Mouse (Mus musculus) midbrain, embryonic 16.5 days (tissue): ENCODE results near the gene Ankrd11. TPM values are rescaled to one million over a fixed set of nuclear protein-coding genes. Genes with fewer than 3 reads are reported as not detected.

Experiments used
- ATAC-seq: fragments of 200-750 bp; cut with Nextera tagmentation; 2 replicates; pipeline ENCODE4 v1.8.0; 2017; ENCODE audit warnings: moderate TSS enrichment
- H3K27ac ChIP-seq: fragments of 300-500 bp; sonication (generic); 2 replicates; pipeline ENCODE4 v1.5.1; 2014; ENCODE audit warnings: mild to moderate bottlenecking, low read length, mixed read lengths
- H3K27me3 ChIP-seq: fragments of 300-500 bp; sonication (generic); 2 replicates; pipeline ENCODE4 v1.6.1; 2014; ENCODE audit warnings: low read depth, low read length, mixed read lengths; ENCODE audit not compliant: control insufficient read depth, insufficient read depth
- H3K36me3 ChIP-seq: fragments of 300-500 bp; sonication (generic); 2 replicates; pipeline ENCODE4 v1.6.1; 2014; ENCODE audit warnings: mild to moderate bottlenecking, low read length, moderate library complexity, mixed read lengths; ENCODE audit not compliant: control insufficient read depth, insufficient read depth
- H3K4me1 ChIP-seq: fragments of 300-500 bp; sonication (generic); 2 replicates; pipeline ENCODE4 v1.6.1; 2014; ENCODE audit warnings: mild to moderate bottlenecking, low read length, mixed read lengths; ENCODE audit not compliant: control insufficient read depth, insufficient read depth
- H3K4me2 ChIP-seq: fragments of 300-500 bp; sonication (generic); 2 replicates; pipeline ENCODE4 v1.6.1; 2014; ENCODE audit warnings: mild to moderate bottlenecking, low read length, mixed read lengths
- H3K4me3 ChIP-seq: fragments of 300-500 bp; sonication (generic); 2 replicates; pipeline ENCODE4 v1.5.1; 2014; ENCODE audit warnings: low read depth, mild to moderate bottlenecking, low read length, moderate library complexity, mixed read lengths
- H3K9ac ChIP-seq: fragments of 300-500 bp; sonication (generic); 2 replicates; pipeline ENCODE4 v1.6.1; 2014; ENCODE audit warnings: low read depth, low read length, mixed read lengths
- H3K9me3 ChIP-seq: fragments of 300-500 bp; sonication (generic); replicated peaks from 2 replicates; pipeline ENCODE4 v1.6.1; 2014; ENCODE audit warnings: mild to moderate bottlenecking, low read length, mixed read lengths; ENCODE audit not compliant: control insufficient read depth, poor library complexity, severe bottlenecking
- WGBS: fragments of 180-500 bp; shearing (Covaris S2); extraction: QIAGEN DNeasy Blood & Tissue Kit; methylation state at CpG from one replicate; pipeline ENCODE4 v1.1.7; 2014; 5-methylcytosine and 5-hydroxymethylcytosine counted together
- polyA plus RNA-seq: library from polyadenylated mRNA; unstranded; fragments of >200 nt; fragmentation: Nextera tagmentation; extraction: Ambion mirVana; gene quantifications from 2 replicates; pipeline ENCODE4 v1.2.1, GENCODE M21; 2015

Ankrd11 gene
- polyA plus RNA-seq, 1 experiment from 2014 or later = 23.2 TPM

- WGBS = 84% methylated on average over 8 of the region's 8 CpGs
- no peak overlapping the region for H3K27ac ChIP-seq
- peaks cover 7% of the 10 kb centered on the region; the same call in 1 of the 2 replicates for H3K4me1 ChIP-seq
- H3K9me3 ChIP-seq = no peaks in the 10 kb centered on the region; the same call in 1 of the 2 replicates
- no peak overlapping the region for H3K9ac ChIP-seq
- H3K27me3 ChIP-seq = no peaks in the 10 kb centered on the region
- H3K4me3 ChIP-seq = no peak overlapping the region
- H3K36me3 ChIP-seq = no peaks in the 10 kb centered on the region
- no peak for ATAC-seq
- H3K4me2 ChIP-seq = no peak overlapping the region
Observed at GRCm38 (mm10) chr8:122856288-122856687, 185.8 kb downstream of the Ankrd11 start.

GRCm38 (mm10) chr8:122855123-122855522, 187.0 kb downstream of the Ankrd11 start:
- no peak for ATAC-seq
- Histone ChIP-seq H3K27me3 (no peaks in the 10 kb centered on the region), H3K36me3 (no peaks in the 10 kb centered on the region), H3K27ac (no peak overlapping the region), H3K4me1 (peaks cover 7% of the 10 kb centered on the region; the same call in 1 of the 2 replicates), H3K9ac (no peak overlapping the region), H3K4me3 (no peak overlapping the region), H3K9me3 (no peaks in the 10 kb centered on the region; the same call in 1 of the 2 replicates), H3K4me2 (no peak overlapping the region)
- 90% methylated on average over 4 of the region's 4 CpGs for WGBS

GRCm38 (mm10) chr8:122854388-122854787, 187.7 kb downstream of the Ankrd11 start:
- peaks cover 7% of the 10 kb centered on the region; the same call in 1 of the 2 replicates for H3K4me1 ChIP-seq
- no peaks in the 10 kb centered on the region for H3K27me3 ChIP-seq
- ATAC-seq = no peak
- no peak overlapping the region for H3K4me3 ChIP-seq
- H3K9ac ChIP-seq = no peak overlapping the region
- no peak overlapping the region for H3K4me2 ChIP-seq
- no peak overlapping the region for H3K27ac ChIP-seq
- 78% methylated on average over 7 of the region's 7 CpGs for WGBS
- no peaks in the 10 kb centered on the region; the same call in 1 of the 2 replicates for H3K9me3 ChIP-seq
- no peaks in the 10 kb centered on the region for H3K36me3 ChIP-seq

- ATAC-seq = peak; percentile 76; the same call in 1 of the 2 replicates
- WGBS = 9% methylated on average over 11 of the region's 11 CpGs
- no peak overlapping the region for H3K4me2 ChIP-seq
- H3K36me3 ChIP-seq = no peaks in the 10 kb centered on the region
- no peak overlapping the region for H3K27ac ChIP-seq
- H3K4me1 ChIP-seq = peaks cover 7% of the 10 kb centered on the region; the same call in 1 of the 2 replicates
- H3K27me3 ChIP-seq = no peaks in the 10 kb centered on the region
- H3K9me3 ChIP-seq = no peaks in the 10 kb centered on the region
- H3K9ac ChIP-seq = no peak overlapping the region
- H3K4me3 ChIP-seq = no peak overlapping the region
Observed at GRCm38 (mm10) chr8:122853340-122853771, 188.7 kb downstream of the Ankrd11 start.

GRCm38 (mm10) chr8:122852546-122852905, 189.6 kb downstream of the Ankrd11 start:
- Histone ChIP-seq H3K4me1 (peaks cover 7% of the 10 kb centered on the region; the same call in 1 of the 2 replicates), H3K4me2 (no peak overlapping the region), H3K27ac (no peak overlapping the region), H3K36me3 (no peaks in the 10 kb centered on the region), H3K9ac (no peak overlapping the region), H3K27me3 (no peaks in the 10 kb centered on the region), H3K4me3 (no peak overlapping the region), H3K9me3 (no peaks in the 10 kb centered on the region)
- 70% methylated on average over 1 of the region's 1 CpGs for WGBS
- no peak for ATAC-seq

GRCm38 (mm10) chr8:122851692-122852545, 190.2 kb downstream of the Ankrd11 start:
- no peak for ATAC-seq
- Histone ChIP-seq H3K9ac (no peak overlapping the region), H3K27ac (no peak overlapping the region), H3K4me1 (peaks cover 7% of the 10 kb centered on the region; the same call in 1 of the 2 replicates), H3K9me3 (no peaks in the 10 kb centered on the region), H3K4me3 (no peak overlapping the region), H3K36me3 (no peaks in the 10 kb centered on the region), H3K4me2 (no peak overlapping the region), H3K27me3 (no peaks in the 10 kb centered on the region)
- WGBS = 84% methylated on average over 12 of the region's 12 CpGs

- Histone ChIP-seq H3K27me3 (no peaks in the 10 kb centered on the region), H3K9me3 (no peaks in the 10 kb centered on the region), H3K4me2 (no peak overlapping the region), H3K36me3 (no peaks in the 10 kb centered on the region), H3K9ac (no peak overlapping the region), H3K4me3 (no peak overlapping the region), H3K4me1 (peaks cover 7% of the 10 kb centered on the region; the same call in 1 of the 2 replicates), H3K27ac (no peak overlapping the region)
- 64% methylated on average over 3 of the region's 3 CpGs for WGBS
- ATAC-seq = no peak
Observed at GRCm38 (mm10) chr8:122850641-122851240, 191.3 kb downstream of the Ankrd11 start.

GRCm38 (mm10) chr8:122849152-122849910, 192.7 kb downstream of the Ankrd11 start:
- Histone ChIP-seq H3K4me3 (no peak overlapping the region), H3K9me3 (no peaks in the 10 kb centered on the region), H3K27me3 (no peaks in the 10 kb centered on the region), H3K9ac (no peak overlapping the region), H3K36me3 (no peaks in the 10 kb centered on the region), H3K4me1 (peaks cover 7% of the 10 kb centered on the region; the same call in 1 of the 2 replicates), H3K4me2 (no peak overlapping the region), H3K27ac (no peak overlapping the region)
- ATAC-seq = no peak
- 70% methylated on average over 9 of the region's 11 CpGs for WGBS
